Mouse (Mus musculus) cerebral cortex, adult 2 months (tissue): ENCODE data around the gene Ephb1.

Experiments used
- WGBS: fragments of 180-500 bp; shearing (Covaris S2); methylation state at CpG from one replicate; pipeline ENCODE4 v1.1.7; 2018; 5-methylcytosine and 5-hydroxymethylcytosine counted together

The Ephb1 gene

DNA sequence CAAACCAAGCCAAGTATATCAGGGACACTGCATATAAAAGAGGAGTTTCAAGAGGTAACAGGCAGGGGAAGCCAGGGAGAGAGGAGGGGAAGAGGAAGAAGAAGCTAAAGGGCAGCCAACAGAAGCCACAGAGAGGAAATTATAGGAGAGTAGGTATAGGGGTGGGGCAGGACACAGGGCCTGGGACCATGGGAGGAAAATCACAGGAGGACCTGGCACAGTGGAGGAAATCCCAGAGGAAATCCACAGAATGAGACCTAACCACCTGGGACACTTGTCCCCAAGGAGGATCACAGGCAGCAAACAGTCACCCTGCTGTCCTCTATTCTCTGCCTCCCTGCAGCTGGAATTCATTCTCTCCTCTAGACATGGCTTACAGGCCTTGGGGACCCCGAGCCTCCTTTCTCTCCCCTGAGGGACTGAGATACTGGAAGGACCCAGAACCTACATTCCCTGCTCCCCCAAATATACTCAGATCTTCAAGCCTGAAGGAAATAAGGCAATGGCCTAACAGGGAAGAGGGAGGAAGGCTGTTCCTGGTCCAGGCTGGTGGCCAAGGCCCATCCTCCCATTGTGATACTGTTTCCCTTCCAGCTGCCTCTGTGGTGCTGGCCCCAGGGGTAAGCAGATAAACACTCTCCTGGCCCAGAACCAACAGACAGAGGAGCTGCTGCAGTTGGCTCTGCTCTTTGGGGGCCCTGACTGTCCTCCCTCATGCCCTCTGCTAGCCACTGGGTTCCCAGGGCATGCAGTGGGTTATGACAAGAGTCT lies 47.7 kb downstream of the Ephb1 start:
- WGBS, result 86% methylated on average over 1 of the region's 1 CpGs

DNA sequence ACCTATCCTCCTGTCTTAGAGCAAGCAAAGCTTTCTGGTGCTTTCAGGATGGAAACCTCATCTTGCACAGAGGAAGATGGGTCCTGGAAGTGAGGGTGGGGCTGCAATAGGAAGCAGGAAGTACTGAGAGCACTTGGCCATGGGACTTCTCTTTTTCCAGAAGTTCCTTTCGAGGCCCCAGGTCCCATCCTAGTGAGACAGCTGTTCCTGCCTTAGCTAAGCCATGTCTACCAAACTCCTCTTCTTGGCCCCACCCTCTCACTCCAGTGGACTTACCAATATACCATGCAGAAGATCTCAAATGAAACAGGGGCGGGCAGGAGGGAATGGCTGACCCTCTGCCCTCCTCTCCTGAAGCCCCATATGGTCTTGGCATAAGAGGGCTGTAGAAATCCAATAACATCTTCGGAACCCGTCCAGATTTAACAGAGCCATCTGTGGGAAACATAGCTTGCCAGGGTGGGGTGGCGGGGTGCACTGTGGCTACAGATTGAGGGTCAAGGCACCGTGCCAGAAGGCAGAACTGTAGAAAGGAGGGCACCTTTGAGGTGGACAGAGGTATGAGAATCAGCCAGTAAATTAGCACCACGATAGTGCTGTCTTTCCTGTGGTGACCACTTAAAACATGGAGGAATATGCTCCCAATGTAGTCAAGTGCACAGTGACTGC lies 48.9 kb downstream of the Ephb1 start:
- 84% methylated on average over 7 of the region's 7 CpGs for WGBS

DNA sequence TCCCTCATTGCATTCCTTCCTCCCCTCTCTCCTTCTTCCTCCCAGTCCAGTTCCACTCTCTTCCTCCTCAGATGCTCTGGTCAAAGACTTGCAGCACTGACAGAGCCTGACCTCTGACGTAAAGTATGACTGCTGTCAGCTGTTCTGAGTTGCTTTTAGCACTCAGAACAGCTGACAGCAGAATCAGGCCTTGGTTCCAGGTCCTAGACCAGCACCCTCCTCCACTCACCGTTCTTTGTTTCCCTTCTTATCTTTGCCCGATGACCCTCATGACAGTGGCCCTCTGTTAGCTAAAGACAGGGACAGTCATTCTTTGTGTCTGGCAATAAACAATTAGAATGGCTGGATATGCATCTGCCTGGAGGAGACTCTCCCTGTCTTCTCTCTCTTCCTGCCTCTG lies 49.7 kb downstream of the Ephb1 start:
- 76% methylated on average over 3 of the region's 3 CpGs for WGBS

DNA sequence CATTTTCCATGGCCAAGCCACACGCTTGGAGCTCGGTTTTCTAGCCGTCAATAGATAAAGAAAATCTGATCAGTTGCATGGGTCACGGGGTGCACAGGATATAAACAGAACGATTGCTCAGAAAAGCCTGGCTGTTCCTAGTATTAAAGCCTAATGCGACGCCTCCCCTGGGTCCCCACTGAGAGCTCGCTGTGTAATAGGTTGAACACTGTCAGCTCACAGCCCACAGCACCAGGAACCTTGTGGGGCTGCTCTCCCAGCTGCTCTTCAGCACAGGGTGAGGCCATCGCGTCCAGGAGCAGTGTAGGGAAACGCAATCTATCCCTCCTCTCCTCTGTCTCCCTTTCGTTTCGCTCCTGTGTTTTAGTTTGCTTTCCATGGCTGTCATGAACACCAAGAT lies 50.6 kb downstream of the Ephb1 start:
- 71% methylated on average over 13 of the region's 13 CpGs for WGBS

DNA sequence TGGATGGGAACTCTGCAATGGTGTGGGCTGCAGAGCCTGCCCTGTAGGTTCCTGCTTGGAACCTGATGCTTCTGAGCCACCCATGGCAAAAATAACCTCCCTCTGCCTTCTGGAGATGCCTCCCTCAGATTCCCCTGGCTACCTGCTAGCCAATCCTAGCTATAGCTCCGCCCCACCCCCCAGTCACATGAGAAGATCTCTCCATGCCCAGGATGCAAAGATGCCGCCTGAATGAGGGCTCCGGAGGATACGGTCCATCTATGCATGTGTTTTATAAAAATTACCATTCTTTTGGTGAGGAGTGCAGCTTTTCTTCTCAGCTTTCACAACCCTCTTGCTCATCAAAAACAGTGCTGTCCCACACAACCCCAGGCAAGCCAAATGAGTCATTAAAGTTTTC lies 53.5 kb downstream of the Ephb1 start:
- WGBS, result 68% methylated on average over 4 of the region's 4 CpGs

DNA sequence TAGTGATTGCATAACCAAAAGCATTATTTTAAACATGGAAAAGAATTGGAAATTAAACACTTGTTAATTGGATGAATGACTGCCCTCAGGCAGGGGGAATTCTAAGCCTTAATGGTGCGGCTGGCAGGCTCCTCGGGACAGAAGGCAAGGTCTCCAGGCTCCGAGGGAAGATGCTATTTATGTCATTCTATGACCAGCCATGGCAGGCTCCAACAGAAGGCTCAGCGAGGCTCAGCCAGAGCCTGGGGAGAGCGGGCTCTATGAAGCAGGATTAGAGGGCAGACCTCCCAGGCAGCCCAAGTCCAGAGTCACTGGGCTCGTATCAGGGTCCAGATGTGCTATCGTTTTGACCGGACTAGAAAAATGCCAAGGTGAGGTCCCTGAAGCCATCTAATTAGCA lies 55.8 kb downstream of the Ephb1 start:
- WGBS, result 69% methylated on average over 8 of the region's 8 CpGs

DNA sequence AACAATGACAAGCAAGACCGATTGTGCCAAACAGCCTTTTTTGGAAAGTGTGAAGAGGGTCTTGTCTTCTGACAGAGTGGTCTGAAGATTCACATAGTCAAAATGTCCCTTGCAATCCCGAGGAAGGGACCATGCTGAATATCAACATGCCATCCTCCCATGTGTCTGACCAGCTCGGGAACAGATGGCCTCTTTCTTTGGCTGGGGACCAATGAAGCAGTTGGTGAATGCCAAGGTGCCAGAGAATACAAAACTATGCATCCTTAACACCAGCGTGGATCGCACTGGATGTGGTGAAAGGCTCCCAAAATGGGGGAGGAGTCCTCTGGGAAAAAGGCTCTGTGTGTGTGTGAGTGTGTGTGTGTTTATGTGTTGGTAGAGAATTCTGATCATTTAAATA lies 56.5 kb downstream of the Ephb1 start:
- WGBS, result 44% methylated on average over 5 of the region's 5 CpGs

DNA sequence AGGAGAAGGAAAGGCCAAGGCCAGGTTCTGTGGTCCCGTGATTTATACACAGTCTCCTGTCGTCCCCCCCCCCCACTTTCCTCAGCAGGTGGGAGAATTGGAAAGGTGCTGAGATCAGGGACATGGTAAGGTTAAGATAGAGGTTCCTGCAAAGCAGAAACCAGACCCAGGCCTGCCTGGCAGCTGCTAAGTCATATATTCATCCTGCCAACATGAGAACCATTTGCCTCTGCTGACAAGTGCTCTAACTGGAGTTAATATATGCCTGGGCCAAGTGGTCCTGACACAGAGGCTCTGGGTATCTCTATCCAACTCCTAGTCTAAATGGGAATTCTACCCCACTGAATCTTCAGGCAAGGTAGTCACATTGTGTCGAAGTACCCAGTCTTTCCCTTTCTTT lies 57.3 kb downstream of the Ephb1 start:
- 86% methylated on average over 3 of the region's 3 CpGs for WGBS

DNA sequence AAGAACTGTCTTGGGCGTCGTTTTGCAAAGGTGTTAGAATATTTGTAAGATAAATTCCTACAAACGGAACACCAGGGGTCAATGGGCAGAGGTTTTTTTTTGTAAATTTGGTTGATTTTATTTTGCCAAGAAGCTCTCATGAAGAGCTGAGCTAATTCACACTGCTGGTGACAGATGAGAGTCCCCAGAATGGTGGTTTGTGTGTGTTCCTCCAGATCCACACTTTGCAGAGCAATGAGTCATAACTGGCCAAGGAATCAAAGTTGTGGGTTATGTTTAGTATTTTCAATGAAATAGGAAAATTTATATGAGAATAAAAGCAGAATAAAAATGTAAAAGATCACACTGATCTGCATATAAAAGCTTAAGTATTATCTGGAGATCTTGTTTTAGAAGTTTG lies 60.9 kb downstream of the Ephb1 start:
- 75% methylated on average over 3 of the region's 3 CpGs for WGBS

DNA sequence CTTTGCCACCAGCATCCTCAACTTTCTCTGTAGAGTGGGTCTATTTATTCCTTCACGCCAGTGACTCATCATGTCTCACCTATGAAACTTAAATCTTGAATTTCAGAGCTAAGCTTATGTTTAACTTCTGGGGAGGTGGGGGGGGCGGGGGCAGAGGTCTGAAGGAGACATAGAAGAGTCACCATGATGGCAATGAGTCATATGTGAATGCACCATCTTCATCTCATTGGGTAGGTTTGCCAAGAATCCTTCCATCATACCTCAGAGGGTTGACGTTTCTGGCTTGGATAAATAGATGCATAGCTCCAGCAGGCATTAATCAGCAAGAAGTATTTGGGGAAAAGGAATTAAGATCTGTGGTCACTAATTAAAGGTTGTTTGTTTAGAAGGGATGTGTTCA lies 63.3 kb downstream of the Ephb1 start:
- 68% methylated on average over 3 of the region's 3 CpGs for WGBS

DNA sequence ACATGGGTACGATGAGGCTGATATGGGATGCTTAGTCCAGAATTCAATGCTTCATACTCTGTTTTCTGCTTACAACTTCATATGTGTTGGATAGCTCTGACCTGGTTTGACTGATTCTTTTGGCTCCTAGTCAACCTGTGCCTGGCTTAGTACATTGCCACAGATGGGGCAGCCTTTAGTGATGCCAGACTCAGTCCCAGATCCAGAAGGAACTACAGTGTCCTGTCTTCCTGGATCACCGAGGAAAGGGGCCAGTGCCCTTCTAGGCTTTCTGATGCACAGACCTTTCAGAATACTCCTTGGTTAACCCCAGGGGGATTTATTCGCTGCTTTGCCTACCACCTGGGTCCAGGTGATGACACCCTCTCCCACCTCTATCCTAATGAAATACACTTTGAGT lies 66.1 kb downstream of the Ephb1 start:
- WGBS, result 83% methylated on average over 3 of the region's 3 CpGs

DNA sequence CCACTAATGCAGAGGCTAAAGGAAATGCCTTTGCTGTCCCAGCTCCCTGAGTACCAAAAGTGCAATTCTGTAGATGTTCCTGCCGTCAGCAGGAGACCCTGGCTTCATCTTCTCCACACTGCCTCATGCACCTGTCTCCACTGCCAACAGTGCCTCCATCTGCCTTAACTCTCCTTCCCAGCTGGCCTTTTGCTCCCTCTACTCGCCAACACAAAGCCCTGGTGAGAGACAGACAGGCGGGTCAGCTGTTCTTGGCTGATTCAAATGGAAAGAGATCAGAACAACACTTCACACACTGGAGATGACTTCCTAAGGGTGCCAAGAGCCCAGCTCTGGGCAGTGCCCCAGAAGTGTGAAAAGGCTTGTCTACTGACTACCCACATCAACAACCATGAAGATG lies 78.6 kb downstream of the Ephb1 start:
- WGBS, result 59% methylated on average over 3 of the region's 3 CpGs

DNA sequence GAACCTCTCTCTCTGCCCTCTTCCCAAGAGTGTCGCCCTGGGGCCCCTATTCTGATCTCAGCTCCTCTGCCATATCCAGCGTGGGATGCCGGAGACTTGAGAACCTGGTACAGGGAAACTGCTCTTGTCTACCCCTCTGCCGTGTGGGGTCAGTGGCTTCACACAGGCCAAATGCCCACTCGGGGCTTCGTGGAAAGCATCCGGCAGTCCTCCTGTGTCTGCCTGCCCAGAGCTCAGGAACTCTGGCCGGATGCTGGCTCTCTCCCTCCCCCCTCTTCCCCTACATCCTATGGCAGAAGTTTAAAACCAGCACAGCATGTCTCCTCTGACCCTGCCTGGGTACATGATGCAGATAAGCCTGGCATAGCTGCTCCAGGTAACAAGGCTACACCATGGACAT lies 80.5 kb downstream of the Ephb1 start:
- WGBS, result 70% methylated on average over 8 of the region's 8 CpGs

DNA sequence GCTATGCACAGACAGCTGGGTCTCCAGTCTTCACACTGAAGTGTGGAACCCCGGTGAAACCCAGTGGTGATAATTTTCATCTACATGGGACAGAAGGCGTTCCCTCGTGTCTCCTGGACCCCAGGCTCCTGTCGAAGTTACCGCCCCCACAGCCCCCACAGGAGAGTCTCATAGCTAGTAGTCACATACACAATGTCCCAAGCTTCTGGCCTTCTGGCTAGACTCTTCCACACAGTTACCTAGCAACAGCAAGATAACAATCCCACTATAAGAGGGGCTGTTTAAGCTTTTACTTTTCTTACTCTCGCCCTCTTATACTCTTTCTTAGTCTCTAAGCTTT lies 81.1 kb downstream of the Ephb1 start:
- WGBS, result 64% methylated on average over 6 of the region's 6 CpGs

DNA sequence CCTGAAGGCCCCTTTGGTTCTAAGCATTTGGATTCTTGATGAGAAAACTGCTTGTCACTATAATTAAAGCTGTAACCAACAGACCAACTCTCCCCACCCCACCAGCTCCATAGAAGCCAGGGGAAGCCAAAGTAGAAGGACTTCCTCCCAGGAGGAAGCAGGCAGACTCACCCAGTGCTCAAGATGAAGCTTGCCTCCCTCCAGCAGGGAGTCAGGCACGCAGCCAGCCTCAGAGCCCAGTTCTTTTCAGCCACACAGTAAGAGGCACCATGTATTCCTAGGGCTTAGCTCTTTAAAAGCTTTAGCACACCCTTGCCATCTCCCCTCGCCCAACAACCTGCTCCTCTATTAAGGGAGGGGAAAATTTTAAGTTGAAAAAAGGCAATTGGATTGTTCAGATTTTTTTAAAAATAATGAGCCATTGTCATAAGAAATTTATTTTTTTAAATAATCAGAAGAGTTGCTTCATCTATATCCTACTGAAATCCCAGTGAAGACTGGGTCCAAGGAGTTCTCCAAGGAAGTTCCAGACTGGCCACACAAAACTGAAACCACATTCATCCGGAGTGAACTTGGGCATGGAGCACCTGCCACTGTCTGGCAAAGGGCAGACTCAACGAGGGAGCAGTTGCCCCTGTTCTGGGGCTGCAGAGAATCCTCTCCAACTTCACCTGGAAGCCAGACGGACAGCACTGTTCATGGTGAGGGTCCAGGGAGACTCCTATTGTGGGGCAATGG lies 81.6 kb downstream of the Ephb1 start:
- WGBS, result 61% methylated on average over 5 of the region's 5 CpGs

DNA sequence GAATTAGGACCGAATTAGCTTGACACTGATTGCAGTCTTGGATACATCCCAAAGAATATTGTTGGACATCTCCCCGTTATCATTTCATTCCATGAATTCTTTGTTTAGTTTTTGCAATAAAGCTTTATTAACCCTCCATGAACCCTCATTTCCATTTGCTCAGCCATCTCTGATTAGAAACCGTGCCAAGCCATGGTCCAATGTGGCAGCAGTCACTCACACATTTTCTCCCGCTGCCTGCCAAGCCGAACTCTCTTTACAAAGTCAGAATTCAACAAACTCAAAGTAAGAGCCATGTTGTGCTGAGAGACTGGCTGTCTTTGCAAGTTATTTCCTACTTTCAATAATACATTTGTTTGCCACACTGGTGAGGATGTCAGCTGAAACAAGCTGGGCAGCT lies 84.0 kb downstream of the Ephb1 start:
- 64% methylated on average over 5 of the region's 5 CpGs for WGBS

DNA sequence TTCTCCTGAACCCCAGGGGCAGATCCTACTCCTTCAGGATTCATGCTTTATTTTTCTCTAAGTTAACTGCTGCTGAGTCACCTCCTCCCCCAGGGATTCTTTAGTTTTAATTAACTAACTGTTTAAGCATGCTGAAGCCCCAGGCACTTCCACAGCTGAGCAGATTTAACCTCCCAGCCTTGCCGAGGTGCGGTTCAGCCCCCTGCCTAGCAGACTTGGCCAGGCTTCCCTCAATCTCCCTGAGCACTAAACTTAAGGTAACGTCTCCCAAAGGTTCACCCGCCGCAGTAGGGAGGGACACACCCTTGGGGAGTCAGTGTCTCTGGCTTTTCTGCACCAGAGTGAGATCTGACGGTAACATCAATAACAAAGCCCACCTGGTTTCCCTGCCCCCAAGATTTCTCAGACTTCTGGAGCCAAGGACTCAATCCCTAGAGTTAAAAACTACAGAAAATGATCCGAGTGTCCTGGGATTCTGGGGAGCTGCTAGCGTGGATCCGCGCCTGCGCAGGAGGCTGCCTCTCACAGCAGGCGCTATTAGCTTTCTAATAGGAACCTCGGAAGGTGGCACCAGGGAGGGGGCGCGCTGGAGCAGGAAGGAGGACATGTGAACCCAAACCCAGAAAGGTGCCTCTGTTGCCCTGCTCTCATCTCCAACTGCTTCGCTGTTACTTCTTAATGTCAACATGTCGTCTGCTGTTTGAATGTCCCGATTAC lies 87.0 kb downstream of the Ephb1 start:
- 15% methylated on average over 18 of the region's 18 CpGs for WGBS

DNA sequence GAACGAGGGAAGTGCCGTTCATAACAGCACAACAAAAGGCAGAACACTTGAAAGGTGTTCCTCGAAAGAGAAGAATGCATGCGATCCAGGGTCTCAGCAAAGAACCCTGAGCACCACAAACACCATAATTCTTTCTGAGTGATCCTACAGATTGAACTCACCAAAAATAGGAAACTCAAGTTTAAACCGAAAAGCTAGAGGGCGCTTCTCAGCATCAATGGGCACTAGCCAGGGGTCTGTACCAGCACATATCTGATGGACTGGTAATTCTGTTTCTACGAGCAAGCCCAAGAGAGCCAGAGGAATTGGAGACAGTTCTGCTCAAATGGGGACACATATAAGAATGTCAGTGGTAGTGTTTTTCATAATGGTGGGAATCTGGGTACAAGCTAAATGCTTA lies 90.7 kb downstream of the Ephb1 start:
- WGBS, result 59% methylated on average over 7 of the region's 7 CpGs

DNA sequence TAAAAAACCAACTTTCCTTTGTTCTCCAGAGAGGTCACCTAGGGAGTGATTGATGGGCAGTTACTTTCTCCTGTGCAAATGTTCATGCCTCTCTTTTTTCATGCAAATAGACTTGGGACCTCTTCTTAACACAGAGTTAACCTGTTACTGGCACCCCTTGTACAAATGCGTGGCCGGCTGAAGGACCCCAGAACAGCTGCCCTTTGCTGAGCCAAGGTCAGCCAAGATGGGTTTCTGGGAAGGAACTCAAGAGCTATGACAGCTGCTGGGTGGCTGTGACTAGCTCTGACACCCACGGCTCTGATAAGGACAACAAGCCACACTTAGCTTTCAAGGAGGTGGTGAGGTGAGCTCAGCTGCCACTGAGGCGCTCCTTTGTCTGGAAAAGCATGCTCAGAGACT lies 92.4 kb downstream of the Ephb1 start:
- WGBS, result 51% methylated on average over 4 of the region's 4 CpGs

DNA sequence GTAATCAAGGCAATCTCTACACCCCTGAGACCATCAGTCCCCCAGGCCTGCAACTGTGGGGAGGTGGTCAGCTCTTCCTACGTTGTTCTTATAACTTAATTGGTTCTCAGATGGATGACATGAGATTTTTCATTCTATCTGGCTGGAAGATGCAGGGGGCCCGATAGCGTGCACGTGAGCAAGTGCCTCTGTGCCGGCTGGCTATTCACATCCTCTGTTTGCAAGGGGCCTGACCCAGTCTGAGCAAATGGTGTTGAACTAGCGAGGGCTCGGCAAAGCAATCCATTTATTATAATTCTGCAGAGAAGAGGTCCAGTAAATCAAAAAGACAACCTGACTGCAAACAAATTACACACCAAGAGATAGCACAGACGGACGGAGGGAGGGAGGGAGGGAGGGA lies 93.0 kb downstream of the Ephb1 start:
- 71% methylated on average over 9 of the region's 9 CpGs for WGBS

DNA sequence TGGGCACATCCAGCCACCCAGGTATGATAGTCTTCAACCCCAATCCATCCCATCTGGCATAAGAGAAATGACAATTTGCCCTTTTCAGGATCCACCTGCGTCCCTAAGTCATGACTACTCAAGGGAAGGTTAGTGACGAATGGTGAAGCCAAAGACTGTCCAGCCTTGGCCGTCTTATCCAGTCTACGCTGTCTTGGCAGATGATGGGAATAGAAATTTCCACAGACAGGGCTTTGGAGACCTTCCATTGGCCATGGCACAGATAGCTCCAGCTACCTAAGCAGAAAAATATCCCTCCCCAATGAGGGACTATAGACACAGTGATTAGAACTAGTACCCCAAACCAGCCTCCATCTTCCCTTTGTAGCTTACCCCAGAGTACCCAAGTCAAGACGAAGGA lies 98.1 kb downstream of the Ephb1 start:
- WGBS, result 90% methylated on average over 5 of the region's 5 CpGs

DNA sequence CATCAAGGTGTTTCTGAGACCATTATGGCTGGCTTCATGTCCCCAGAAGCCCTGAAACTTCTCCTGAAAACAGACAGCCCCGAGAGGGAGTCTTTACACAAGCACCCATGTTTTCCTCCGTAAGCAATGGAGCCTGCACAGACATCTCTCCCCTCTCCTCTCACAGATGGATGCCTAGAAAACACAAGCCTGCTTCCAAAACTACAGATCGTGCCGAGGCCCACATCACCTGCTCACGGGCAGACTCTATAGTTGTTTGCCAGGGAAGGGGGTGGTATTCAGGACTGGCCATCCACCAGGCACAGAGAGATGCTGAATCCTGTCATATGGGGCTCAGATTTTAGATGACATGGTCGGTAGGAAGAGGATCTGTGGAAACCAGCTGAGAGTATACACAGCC lies 98.7 kb downstream of the Ephb1 start:
- WGBS, result 45% methylated on average over 6 of the region's 6 CpGs
